8 mouse cellular contexts compared by ENCODE assay signal in the genomic region with DNA sequence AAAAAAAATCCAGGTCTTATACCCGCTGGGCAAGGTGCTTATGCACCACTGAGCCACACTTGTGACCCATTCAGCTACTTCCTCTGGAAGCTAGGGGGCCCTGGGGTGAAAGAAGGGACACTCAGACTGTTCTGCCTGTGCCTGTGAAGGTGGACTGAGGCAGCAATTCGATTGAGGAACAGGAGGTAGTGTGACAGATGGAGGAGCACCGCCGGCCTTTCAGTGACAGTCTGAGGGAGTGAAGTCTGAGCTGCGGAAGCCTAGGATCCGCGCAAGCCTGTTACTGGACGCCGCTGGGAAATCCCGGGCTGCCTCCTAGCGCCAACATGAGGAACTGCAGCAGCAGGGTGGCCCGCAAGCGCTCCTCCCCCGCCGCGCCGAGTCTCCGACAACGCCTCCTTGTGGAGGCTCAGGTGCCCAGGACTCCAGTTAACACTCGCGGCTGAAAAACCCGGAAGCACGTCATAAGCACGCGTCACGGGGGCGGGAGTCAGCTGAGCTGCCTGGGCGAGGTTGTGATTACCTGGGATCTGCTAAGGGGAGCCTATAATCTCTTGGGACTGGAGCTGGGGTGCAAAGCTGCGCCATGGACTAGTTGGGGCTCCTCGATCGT. TPM values are rescaled to one million over a fixed set of nuclear protein-coding genes. Genes with fewer than 3 reads are reported as not detected.
DNase-seq lines count a peak whose midpoint lies in the region; ATAC-seq and TF ChIP-seq lines count a peak whose summit lies in the region.

A gene (plus strand): TSS at position 471 of the 613 bp plus-strand sequence.

- in situ Hi-C loops in Patski (cut with MboI; ENCODE audit: low pct_unique_long_range_greater_than_20kb), result loop anchor here (5.0 to 10.0 kb wide), 2 partner anchors 36 to 84 kb away; a partner anchor contains a TSS

- H3K27me3 ChIP-seq in Patski, result no peaks in the 10 kb centered on the region
- no peaks in the 10 kb centered on the region for H3K27me3 ChIP-seq in hindbrain, embryonic 13.5 days

- POLR2A ChIA-PET in Patski (lab: Charles Lee), result interaction anchor here (0.8 to 1.6 kb wide), 4 partner anchors 22 to 39 kb away, joined by 3 to 7 read pairs (median 4); no protein-coding TSS in a partner anchor

- CTCF ChIA-PET in Patski (lab: Charles Lee), result interaction anchor here (0.7 to 4.6 kb wide), 14 partner anchors 11 to 190 kb away, joined by 3 to 82 read pairs (median 4); a partner anchor contains a TSS

- no peak for TF ChIP-seq CTCF in Patski (IDR thresholded peaks at IDR 0.05)

- no peaks in the 10 kb centered on the region for H3K9me3 ChIP-seq in hindbrain, embryonic 13.5 days

- peak; percentile 77 for DNase-seq in Patski (ENCODE audit: low read depth, low spot score)
- peak; percentile 99 for DNase-seq in cerebellum, postnatal 14 days
- DNase-seq in frontal cortex, postnatal 14 days (ENCODE audit: low spot score in 2 of 2), result peak; percentile 94 to 97
- DNase-seq in layer of hippocampus, postnatal 25 days (ENCODE audit: extremely low spot score in 1 of 2, low spot score in 1 of 2), result peak; percentile 96 to 97
- DNase-seq in lung, postnatal 25 days (ENCODE audit: low spot score), result peak; percentile 98
- DNase-seq in retina, embryonic 14.5 days (ENCODE audit: low spot score), result peak; percentile 98
- DNase-seq in thymus, postnatal 4 days, result peak; percentile 98

- peak within 1 kb of the TSS; percentile 86 for H3K9ac ChIP-seq in hindbrain, embryonic 13.5 days

- H3K4me3 ChIP-seq in hindbrain, embryonic 13.5 days, result peak within 1 kb of the TSS; percentile 77

- peaks cover 33% of the 10 kb centered on the region for H3K36me3 ChIP-seq in hindbrain, embryonic 13.5 days

- peak within 1 kb of the TSS; percentile 65 for H3K27ac ChIP-seq in hindbrain, embryonic 13.5 days

- peak within 1 kb of the TSS; percentile 95 for H3K4me2 ChIP-seq in hindbrain, embryonic 13.5 days

- ATAC-seq in Patski, result peak; percentile 92
- peak; percentile 96 for ATAC-seq in hindbrain, embryonic 13.5 days (ENCODE audit: low FRiP score)

- H3K4me1 ChIP-seq in hindbrain, embryonic 13.5 days (replicated peaks), result peaks cover 20% of the 10 kb centered on the region

- WGBS in hindbrain, embryonic 13.5 days, result under 1% methylated on average over 31 of the region's 31 CpGs

RNA-seq across cellular contexts. Expression of the gene that starts here (rescaled TPM):
- polyA plus RNA-seq in Patski (2021), result 25.3 TPM
- 26.0 and 26.1 TPM in 2 replicates for polyA plus RNA-seq in hindbrain, embryonic 13.5 days (2015; fragmentation: Nextera tagmentation; extraction: Ambion mirVana)
- total RNA-seq in layer of hippocampus, postnatal 25 days (2021), result 10 to 100 TPM; 37.5 to 43.9 TPM

Comparison
In these comparisons a context has a peak if more than half of its experiments do, and no peak if none do; other contexts are left out.
1. Peak in every context shown above with its lines: DNase-seq, ATAC-seq, H3K4me3 ChIP-seq and H3K27ac ChIP-seq.